Mouse (Mus musculus) yolk sac, embryonic 10.5 days (tissue): ENCODE data around the gene Ocm.

Experiments
- DNase-seq: peaks from one replicate; pipeline ENCODE4 v3.0.0-alpha.2; 2017; ENCODE audit warnings: low spot score

Ocm gene

GRCm38 (mm10) chr5:144002461-144003192 lies 23.8 kb downstream of the Ocm start:
- DNase-seq, result no peak

- DNase-seq, result no peak
Observed at GRCm38 (mm10) chr5:143999409-143999808, 27.1 kb downstream of the Ocm start.

- DNase-seq, result no peak
Observed at GRCm38 (mm10) chr5:143994632-143995365, 31.7 kb downstream of the Ocm start.

- DNase-seq, result no peak
Observed at GRCm38 (mm10) chr5:143993849-143994248, 32.6 kb downstream of the Ocm start.

- no peak for DNase-seq
Observed at GRCm38 (mm10) chr5:143993260-143993659, 33.2 kb downstream of the Ocm start.

- no peak for DNase-seq
Observed at GRCm38 (mm10) chr5:143992661-143993060, 33.8 kb downstream of the Ocm start.

- no peak for DNase-seq
Observed at GRCm38 (mm10) chr5:143990086-143990485, 36.4 kb downstream of the Ocm start.

GRCm38 (mm10) chr5:143989046-143989445 lies 37.4 kb downstream of the Ocm start:
- no peak for DNase-seq

GRCm38 (mm10) chr5:143987596-143987995 lies 38.9 kb downstream of the Ocm start:
- DNase-seq, result no peak

- no peak for DNase-seq
Observed at GRCm38 (mm10) chr5:143985381-143985780, 41.1 kb downstream of the Ocm start.

- no peak for DNase-seq
Observed at GRCm38 (mm10) chr5:143982361-143982760, 44.1 kb downstream of the Ocm start.

GRCm38 (mm10) chr5:143980858-143981257 lies 45.6 kb downstream of the Ocm start:
- no peak for DNase-seq

GRCm38 (mm10) chr5:143976726-143977431 lies 49.6 kb downstream of the Ocm start:
- DNase-seq, result no peak

GRCm38 (mm10) chr5:143976232-143976631 lies 50.2 kb downstream of the Ocm start:
- no peak for DNase-seq

- DNase-seq, result no peak
Observed at GRCm38 (mm10) chr5:143975631-143975933, 50.9 kb downstream of the Ocm start.

GRCm38 (mm10) chr5:143974931-143975630 lies 51.4 kb downstream of the Ocm start:
- DNase-seq, result peak; percentile 47

- DNase-seq, result no peak
Observed at GRCm38 (mm10) chr5:143972628-143973027, 53.8 kb downstream of the Ocm start.
